Mouse (Mus musculus) retina, embryonic 14.5 days (tissue): ENCODE measurements around the gene Src.
A peak's percentile ranks its signal among the peaks of the same experiment; 100 is the strongest.
"Not testable (repeated sequence)": the region's sequence is repeated elsewhere in the genome, so short reads cannot be mapped to it uniquely, and the experiment has no call there.

ENCODE experiments used
- DNase-seq: peaks from one replicate; pipeline ENCODE4 v3.0.0-alpha.2; 2015; ENCODE audit warnings: low spot score

Src gene

GRCm38 (mm10) chr2:157418206-157418605, at the start of gene Src:
TSS of gene Src (plus strand) at chr2:157418444.
- no peak for DNase-seq

GRCm38 (mm10) chr2:157371696-157372095, 46.5 kb upstream of the Src start:
- no peak for DNase-seq

GRCm38 (mm10) chr2:157373681-157374080, 44.6 kb upstream of the Src start:
- no peak for DNase-seq

GRCm38 (mm10) chr2:157375051-157375450, 43.2 kb upstream of the Src start:
- DNase-seq, result no peak

DNA sequence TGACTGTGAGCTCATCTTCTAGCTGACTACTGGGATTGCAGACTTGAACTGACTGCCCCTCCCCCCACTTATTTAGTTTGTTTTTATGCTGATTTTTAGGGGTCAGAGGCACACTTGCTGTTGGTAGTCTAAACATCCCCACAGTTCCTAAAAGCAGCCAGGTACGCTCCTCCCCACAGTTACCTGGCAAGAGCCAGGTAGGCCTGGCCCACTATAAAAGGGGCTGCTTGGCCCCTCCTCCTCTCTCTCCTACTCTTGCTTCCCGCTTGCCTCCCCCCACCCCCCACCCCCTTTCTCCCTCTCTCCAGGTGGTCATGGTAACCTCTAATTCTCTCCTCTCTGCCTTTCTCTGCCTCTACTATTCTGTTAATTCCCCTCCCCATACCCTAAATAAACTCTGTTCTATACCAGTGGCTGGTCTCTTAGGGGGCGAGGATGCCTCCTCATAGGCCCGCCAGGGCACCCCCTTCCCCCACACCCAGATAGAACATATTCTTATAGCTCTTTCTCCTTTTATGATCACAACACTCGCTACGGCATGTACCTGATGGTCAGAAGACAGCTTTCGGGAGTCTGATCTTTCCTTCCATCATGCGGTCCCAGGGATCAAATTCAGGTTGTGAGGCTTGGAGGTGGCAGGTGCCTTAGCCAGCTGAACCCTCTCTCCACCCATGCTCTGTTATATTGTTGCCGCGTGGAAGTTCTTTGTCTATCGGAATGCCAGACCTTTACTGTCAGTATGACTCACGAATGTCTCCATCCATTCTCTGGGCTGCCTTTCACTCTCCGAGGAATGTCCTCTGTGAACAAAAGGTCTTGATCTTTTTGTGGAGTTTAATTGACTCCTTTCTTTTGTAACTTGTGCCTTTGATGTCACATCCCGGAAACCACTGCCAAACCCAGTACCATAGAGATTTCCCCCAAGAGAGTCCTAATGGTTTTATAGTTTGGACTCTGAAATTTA, 42.2 kb upstream of the Src start:
- peak; percentile 21 for DNase-seq

- no peak for DNase-seq
Measured at GRCm38 (mm10) chr2:157376995-157377394, 41.2 kb upstream of the Src start.

- peak; percentile 14 for DNase-seq
Measured at GRCm38 (mm10) chr2:157384836-157385235, 33.4 kb upstream of the Src start.

GRCm38 (mm10) chr2:157388901-157389590, 29.2 kb upstream of the Src start:
- not testable (repeated sequence) for DNase-seq

- no peak for DNase-seq
Measured at GRCm38 (mm10) chr2:157389591-157389921, 28.7 kb upstream of the Src start.

GRCm38 (mm10) chr2:157392331-157392730, 25.9 kb upstream of the Src start:
- no peak for DNase-seq

- DNase-seq, result no peak
Measured at GRCm38 (mm10) chr2:157393549-157393948, 24.7 kb upstream of the Src start.

- no peak for DNase-seq
Measured at GRCm38 (mm10) chr2:157394868-157395267, 23.4 kb upstream of the Src start.

GRCm38 (mm10) chr2:157395371-157395770, 22.9 kb upstream of the Src start:
- DNase-seq, result no peak

GRCm38 (mm10) chr2:157395960-157396359, 22.3 kb upstream of the Src start:
- DNase-seq, result no peak

GRCm38 (mm10) chr2:157397376-157397775, 20.9 kb upstream of the Src start:
- DNase-seq, result no peak

GRCm38 (mm10) chr2:157398539-157398938, 19.7 kb upstream of the Src start:
- no peak for DNase-seq

- no peak for DNase-seq
Measured at GRCm38 (mm10) chr2:157399797-157400196, 18.4 kb upstream of the Src start.

GRCm38 (mm10) chr2:157400491-157400890, 17.8 kb upstream of the Src start:
- DNase-seq, result no peak

- DNase-seq, result no peak
Measured at GRCm38 (mm10) chr2:157401261-157401660, 17.0 kb upstream of the Src start.

DNA sequence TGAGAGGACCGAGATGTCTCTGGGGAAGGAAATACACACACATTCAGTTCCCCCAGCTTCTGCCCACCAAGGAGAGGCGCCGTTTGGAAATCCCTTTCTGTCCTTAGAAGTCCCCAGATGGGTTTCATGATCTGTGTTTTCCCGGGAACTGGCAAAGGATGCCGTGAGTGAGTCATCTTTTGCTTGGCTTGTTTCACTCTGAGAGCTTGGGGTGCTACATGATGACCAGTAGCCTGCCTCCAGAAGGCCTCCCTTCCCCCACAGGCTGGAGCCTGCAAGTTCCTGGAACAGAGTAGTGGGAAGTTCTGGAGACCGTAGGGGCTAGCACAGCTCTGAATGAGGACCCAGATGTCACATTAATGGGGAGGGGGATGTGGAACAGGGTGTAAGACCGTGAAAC, 10.6 kb upstream of the Src start:
- DNase-seq, result no peak

DNA sequence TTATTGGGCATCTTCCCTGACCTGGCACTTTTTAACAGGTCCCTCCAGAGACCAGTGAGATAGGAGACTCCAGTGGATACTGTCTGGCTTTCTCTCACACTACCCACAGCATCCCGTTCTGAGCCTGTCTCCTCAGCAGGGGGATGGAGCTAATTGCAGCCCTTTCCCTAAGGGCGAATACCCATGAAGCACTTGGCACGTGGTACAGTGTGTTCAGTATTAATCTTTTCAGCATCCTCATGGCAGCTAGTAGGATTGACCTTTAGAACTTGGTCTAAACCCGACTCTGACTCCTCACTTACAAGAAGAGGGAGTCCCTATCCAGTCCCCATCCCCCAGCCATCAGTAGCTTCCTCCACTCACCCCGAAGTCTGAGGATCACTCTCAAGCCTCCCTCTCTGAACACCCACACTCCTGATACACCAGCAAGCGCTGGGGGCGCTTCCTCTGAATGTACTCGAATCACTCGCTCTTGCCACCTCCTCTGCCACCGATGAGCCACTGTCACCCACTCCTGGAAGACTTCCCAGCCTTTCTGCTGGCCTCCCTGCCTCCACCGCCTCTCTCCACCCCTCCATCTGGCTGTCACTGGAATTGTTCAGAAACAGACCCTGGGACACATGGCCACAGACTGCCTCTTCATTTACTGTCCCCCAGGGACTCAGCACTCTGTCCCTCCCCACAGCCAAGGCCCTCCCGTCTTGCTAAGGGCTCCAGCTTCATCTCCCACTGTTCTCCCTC, 8.3 kb upstream of the Src start:
- DNase-seq, result no peak

- DNase-seq, result no peak
Measured at GRCm38 (mm10) chr2:157411151-157411693, 7.0 kb upstream of the Src start.
